Mouse (Mus musculus): ENCODE data around the gene Zcchc10. TPM values are rescaled to one million over a fixed set of nuclear protein-coding genes. Genes with fewer than 3 reads are reported as not detected.

Zcchc10 gene
- total RNA-seq, 2 experiments from 2014 or later = 7.4 to 8.7 TPM

GRCm38 (mm10) chr11:53351943-53352590 is 27.6 kb downstream of the Zcchc10 start:
- no peak for DNase-seq

GRCm38 (mm10) chr11:53358504-53359155 is 34.2 kb downstream of the Zcchc10 start:
- intact Hi-C loops (cut with DNase I; ENCODE audit: low total_unique reads) = no loop called here

More at GRCm38 (mm10) chr11:53351943-53352590, 27.6 kb downstream of the Zcchc10 start:
- intact Hi-C loops (cut with DNase I; ENCODE audit: low total_unique reads) = no loop called here

GRCm38 (mm10) chr11:53367032-53367431 is 42.6 kb downstream of the Zcchc10 start:
- intact Hi-C loops (cut with DNase I; ENCODE audit: low total_unique reads) = no loop called here
- no peak for DNase-seq

More at GRCm38 (mm10) chr11:53358504-53359155, 34.2 kb downstream of the Zcchc10 start:
- no peak for DNase-seq

- no peak for DNase-seq
- intact Hi-C loops (cut with DNase I; ENCODE audit: low total_unique reads) = no loop called here
These were observed 54.4 kb downstream of the Zcchc10 start for GRCm38 (mm10) chr11:53378918-53379317.

Other genes starting within 250 kb of the Zcchc10 start
- 100 to 1,000 TPM in 1 of 2 experiments, 10 to 100 TPM in 1; 94.8 to 113 TPM for gene Hspa4, start 24.2 kb upstream of the Zcchc10 start, total RNA-seq (2021)
- 10 to 100 TPM; 82.6 to 94.5 TPM for gene Aff4, start 26.2 kb downstream of the Zcchc10 start, total RNA-seq (2021)
- gene Leap2, start 98.5 kb downstream of the Zcchc10 start, total RNA-seq (2021) = not detected
- 1,000 to 10,000 TPM; 1,068 to 1,224 TPM for gene Uqcrq, start 106.2 kb downstream of the Zcchc10 start, total RNA-seq (2021)
- under 1 TPM; 0.33 to 0.68 TPM for gene Gdf9, start 106.3 kb downstream of the Zcchc10 start, total RNA-seq (2021)
- not detected for gene Gm10447, start 132.4 kb downstream of the Zcchc10 start, total RNA-seq (2021)
- gene Shroom1, start 132.5 kb downstream of the Zcchc10 start, total RNA-seq (2021) = under 1 TPM; 0.31 to 0.38 TPM
- gene Gm9837, start 145.8 kb downstream of the Zcchc10 start, total RNA-seq (2021) = not detected
- not detected for gene Gm9945, start 155.5 kb downstream of the Zcchc10 start, total RNA-seq (2021)
- under 1 TPM; 0.11 to 0.12 TPM for gene Sowaha, start 155.6 kb downstream of the Zcchc10 start, total RNA-seq (2021)
- gene Sept8, start 194.6 kb downstream of the Zcchc10 start, total RNA-seq (2021) = 10 to 100 TPM; 25.6 to 31.3 TPM
- 1 to 10 TPM; 6.8 to 7.4 TPM for gene Kif3a, start 242.7 kb downstream of the Zcchc10 start, total RNA-seq (2021)

All from gastrocnemius, postnatal 14 days (tissue).